Mouse (Mus musculus) G1E (cell line): ENCODE measurements at regions not wholly inside any gene's neighbourhood (a gene's known extent, or its start where the extent isn't known, plus 50 kb on each side); places are given as distances from the start of the nearest gene placed in this dataset.

Experiments
- ATAC-seq: 2 replicates; pipeline ENCODE4 v1.8.0; 2016; ENCODE audit warnings: mild to moderate bottlenecking; ENCODE audit not compliant: insufficient number of reproducible peaks, poor library complexity, low FRiP score, severe bottlenecking; ENCODE audit errors: extremely low read depth
- DNase-seq: peaks from one replicate; pipeline ENCODE4 v3.0.0; 2012; ENCODE audit warnings: low spot score
- H3K27me3 ChIP-seq: 2 replicates; pipeline ENCODE4 v1.6.1; 2012; ENCODE audit warnings: mild to moderate bottlenecking, low read length, inconsistent platforms; ENCODE audit not compliant: insufficient read depth
- H3K36me3 ChIP-seq: replicated peaks from 2 replicates; pipeline ENCODE3; 2012; ENCODE audit warnings: mild to moderate bottlenecking, inconsistent platforms
- H3K4me1 ChIP-seq: 2 replicates; pipeline ENCODE4 v1.6.1; 2012; ENCODE audit warnings: low read depth, low read length, inconsistent platforms, mixed read lengths; ENCODE audit not compliant: insufficient read depth
- H3K4me3 ChIP-seq: 2 replicates; pipeline ENCODE4 v1.5.1; 2012; ENCODE audit warnings: low read depth, mild to moderate bottlenecking, inconsistent platforms, low read length, moderate library complexity, mixed read lengths
- H3K9me3 ChIP-seq: replicated peaks from 2 replicates; pipeline ENCODE4 v1.6.1; 2012; ENCODE audit warnings: inconsistent platforms
- CTCF ChIP-seq: IDR thresholded peaks from 2 replicates; pipeline ENCODE4 v1.5.1; 2012; ENCODE audit warnings: low read depth, low read length, inconsistent platforms, mixed read lengths
- GATA1 ChIP-seq: IDR thresholded peaks from 2 replicates; pipeline ENCODE4 v1.6.1; 2012; ENCODE audit warnings: borderline replicate concordance, low read length, inconsistent platforms, mixed read lengths
- GATA2 ChIP-seq: IDR thresholded peaks from 2 replicates; pipeline ENCODE4 v1.6.1; 2012; ENCODE audit warnings: low read depth, low read length, inconsistent platforms, borderline replicate concordance
- POLR2AphosphoS5 ChIP-seq: IDR thresholded peaks from 2 replicates; pipeline ENCODE4 v1.6.1; 2012; ENCODE audit warnings: low read depth, low read length, inconsistent platforms; ENCODE audit not compliant: insufficient replicate concordance
- TAL1 ChIP-seq: conservative IDR thresholded peaks from 2 replicates; pipeline ENCODE4 v1.6.1; 2012; ENCODE audit warnings: low read depth, low read length, inconsistent platforms, mixed read lengths

GRCm38 (mm10) chr12:16021202-16021821 lies 204.6 kb upstream of the Trib2 start:
- H3K4me3 ChIP-seq = no peak overlapping the region
- H3K4me1 ChIP-seq = no peaks in the 10 kb centered on the region
- TF ChIP-seq TAL1 = no peak
- no peak for TF ChIP-seq CTCF
- no peak for TF ChIP-seq GATA1
- no peak for TF ChIP-seq GATA2
- TF ChIP-seq POLR2AphosphoS5 = no peak
- no peaks in the 10 kb centered on the region for H3K9me3 ChIP-seq
- H3K36me3 ChIP-seq = no peaks in the 10 kb centered on the region
- no peaks in the 10 kb centered on the region for H3K27me3 ChIP-seq
- DNase-seq = no peak
- ATAC-seq = no peak

GRCm38 (mm10) chr12:16018237-16018636 lies 201.5 kb upstream of the Trib2 start:
- Histone ChIP-seq H3K36me3 (no peaks in the 10 kb centered on the region), H3K4me3 (no peak overlapping the region), H3K4me1 (no peaks in the 10 kb centered on the region), H3K9me3 (0 out of 2 replicates have a peak, but pooled peaks cover 2% of the 10 kb centered on the region), H3K27me3 (no peaks in the 10 kb centered on the region)
- DNase-seq (no peak), ATAC-seq (no peak)
- TF ChIP-seq GATA1 (no peak), CTCF (no peak), GATA2 (no peak), TAL1 (no peak), POLR2AphosphoS5 (no peak)

- Histone ChIP-seq H3K27me3 (no peaks in the 10 kb centered on the region), H3K4me1 (no peaks in the 10 kb centered on the region), H3K36me3 (no peaks in the 10 kb centered on the region), H3K4me3 (no peak overlapping the region), H3K9me3 (peaks cover 4% of the 10 kb centered on the region; the same call in 1 of the 2 replicates)
- DNase-seq (no peak), ATAC-seq (no peak)
- no peak for TF ChIP-seq GATA2
- TF ChIP-seq TAL1 = no peak
- no peak for TF ChIP-seq CTCF
- TF ChIP-seq POLR2AphosphoS5 = no peak
- no peak for TF ChIP-seq GATA1
These were observed 199.9 kb upstream of the Trib2 start for GRCm38 (mm10) chr12:16016621-16017020.

- Histone ChIP-seq H3K9me3 (peaks cover 4% of the 10 kb centered on the region; the same call in 1 of the 2 replicates), H3K27me3 (no peaks in the 10 kb centered on the region), H3K4me3 (no peak overlapping the region), H3K4me1 (no peaks in the 10 kb centered on the region), H3K36me3 (no peaks in the 10 kb centered on the region)
- no peak for ATAC-seq
- TF ChIP-seq GATA2 (no peak), POLR2AphosphoS5 (no peak), TAL1 (no peak), GATA1 (no peak), CTCF (no peak)
- no peak for DNase-seq
These were observed 198.9 kb upstream of the Trib2 start for GRCm38 (mm10) chr12:16015596-16015995.

- ATAC-seq = no peak
- no peaks in the 10 kb centered on the region for H3K27me3 ChIP-seq
These were observed 198.0 kb upstream of the Trib2 start for GRCm38 (mm10) chr12:16014679-16015078.

GRCm38 (mm10) chr12:16013861-16014630 lies 197.3 kb upstream of the Trib2 start:
- peaks cover 7% of the 10 kb centered on the region; the same call in 1 of the 2 replicates for H3K9me3 ChIP-seq
- no peak for DNase-seq
- TF ChIP-seq TAL1 (no peak), GATA1 (no peak), CTCF (no peak), POLR2AphosphoS5 (no peak), GATA2 (no peak)
- H3K36me3 ChIP-seq = no peaks in the 10 kb centered on the region
- H3K27me3 ChIP-seq = no peaks in the 10 kb centered on the region
- no peaks in the 10 kb centered on the region for H3K4me1 ChIP-seq
- no peak overlapping the region for H3K4me3 ChIP-seq
- no peak for ATAC-seq

More at GRCm38 (mm10) chr12:16014679-16015078, 198.0 kb upstream of the Trib2 start:
- no peak for DNase-seq
- Histone ChIP-seq H3K4me1 (no peaks in the 10 kb centered on the region), H3K4me3 (no peak overlapping the region), H3K9me3 (peaks cover 4% of the 10 kb centered on the region; the same call in 1 of the 2 replicates), H3K36me3 (no peaks in the 10 kb centered on the region)
- TF ChIP-seq POLR2AphosphoS5 (no peak), CTCF (no peak), GATA1 (no peak), TAL1 (no peak), GATA2 (no peak)
